25 mouse cellular contexts compared by ENCODE assay signal in genomic region chr13:5641743-5642510, GRCm38 (mm10).
A peak's percentile ranks its signal among the peaks of the same experiment; 100 is the strongest.
DNase-seq lines count a peak whose midpoint lies in the region; ATAC-seq and TF ChIP-seq lines count a peak whose summit lies in the region.
"Had no signal": no experiment of that assay in that cellular context is flagged by ENCODE, and none has a peak within 500 bp of the region (broad histone marks: within the 10 kb centered on the region; RNA-seq: fewer than 3 reads in every experiment).

No protein-coding gene starts in this region.

- H3K4me1 ChIP-seq in midbrain, embryonic 14.5 days (ENCODE audit: control insufficient read depth, insufficient read depth, low read length) = no peaks in the 10 kb centered on the region
- no peaks in the 10 kb centered on the region for H3K4me1 ChIP-seq in midbrain, embryonic 11.5 days (ENCODE audit: control insufficient read depth, insufficient read depth, low read length)
- H3K4me1 ChIP-seq in forebrain, postnatal 0 days (ENCODE audit: insufficient read depth) = peaks cover 8% of the 10 kb centered on the region; the same call in 1 of the 2 replicates
- H3K4me1 ChIP-seq in liver, postnatal 0 days (ENCODE audit: insufficient read depth) = no peaks in the 10 kb centered on the region
- H3K4me1 ChIP-seq: embryonic facial prominence, embryonic 12.5 days; heart, embryonic 10.5 days; limb, embryonic 13.5 days; liver, embryonic 12.5 days; megakaryocyte, embryonic 14.5 days; neural tube, embryonic 13.5 days had no signal

- no peaks in the 10 kb centered on the region for H3K9me3 ChIP-seq in midbrain, embryonic 14.5 days (ENCODE audit: control insufficient read depth, low read length)
- no peaks in the 10 kb centered on the region for H3K9me3 ChIP-seq in midbrain, embryonic 11.5 days (ENCODE audit: control insufficient read depth, low read length)
- H3K9me3 ChIP-seq in forebrain, postnatal 0 days (ENCODE audit: low read length) = no peaks in the 10 kb centered on the region
- no peaks in the 10 kb centered on the region for H3K9me3 ChIP-seq in liver, postnatal 0 days (ENCODE audit: low read length)
- H3K9me3 ChIP-seq: embryonic facial prominence, embryonic 12.5 days; G1E; heart, embryonic 10.5 days; limb, embryonic 13.5 days; liver, embryonic 12.5 days; megakaryocyte, embryonic 14.5 days; neural tube, embryonic 13.5 days had no signal

- WGBS in midbrain, embryonic 14.5 days = 68% methylated on average over 7 of the region's 7 CpGs
- WGBS in midbrain, embryonic 11.5 days = 84% methylated on average over 7 of the region's 7 CpGs
- WGBS in forebrain, postnatal 0 days = 57% methylated on average over 7 of the region's 7 CpGs
- 77% methylated on average over 7 of the region's 7 CpGs for WGBS in liver, postnatal 0 days (ENCODE audit: insufficient replicate concordance)

- TF ChIP-seq CTCF in forebrain, postnatal 0 days (IDR thresholded peaks at IDR 0.05; ENCODE audit: low read depth) = no peak
- no peak for TF ChIP-seq CTCF in liver, postnatal 0 days (IDR thresholded peaks at IDR 0.05; ENCODE audit: low read depth)

- peak; percentile 49 for DNase-seq in heart, adult 11 months
- DNase-seq in heart, postnatal 36 days = no peak
- peak; percentile 53 for DNase-seq in midbrain, embryonic 14.5 days
- DNase-seq in midbrain, embryonic 11.5 days (ENCODE audit: low spot score, missing footprints) = no peak
- DNase-seq in forebrain, postnatal 0 days = peak; percentile 36
- DNase-seq in liver, postnatal 0 days = no peak
- no peak for DNase-seq in kidney, adult 9 months
- DNase-seq: adrenal gland, adult 2 months; B cell, adult 2 months; cerebellum, adult 2 months; cerebellum, postnatal 25 days; kidney, adult 2 months; kidney, postnatal 14 days; lung, adult 2 months; thymus, postnatal 14 days had no signal

- no peaks in the 10 kb centered on the region for H3K27me3 ChIP-seq in midbrain, embryonic 14.5 days (ENCODE audit: control insufficient read depth, insufficient read depth, low read length)
- no peaks in the 10 kb centered on the region for H3K27me3 ChIP-seq in midbrain, embryonic 11.5 days (ENCODE audit: control insufficient read depth, insufficient read depth, low read length)
- no peaks in the 10 kb centered on the region for H3K27me3 ChIP-seq in forebrain, postnatal 0 days (ENCODE audit: insufficient read depth, low read length)
- H3K27me3 ChIP-seq in liver, postnatal 0 days (ENCODE audit: insufficient read depth, low read length) = no peaks in the 10 kb centered on the region
- H3K27me3 ChIP-seq: CH12.LX; embryonic facial prominence, embryonic 12.5 days; limb, embryonic 13.5 days; liver, embryonic 12.5 days; megakaryocyte, embryonic 14.5 days; neural tube, embryonic 13.5 days; Patski had no signal

- intact Hi-C loops in heart, postnatal 36 days (cut with DNase I) = no loop called here

- H3K4me3 ChIP-seq in midbrain, embryonic 14.5 days (replicated peaks; ENCODE audit: low read depth, low read length) = no peak overlapping the region
- no peak overlapping the region for H3K4me3 ChIP-seq in midbrain, embryonic 11.5 days (ENCODE audit: low read depth, low read length)
- H3K4me3 ChIP-seq in forebrain, postnatal 0 days (ENCODE audit: low read depth, low read length) = no peak overlapping the region
- H3K4me3 ChIP-seq in liver, postnatal 0 days (ENCODE audit: low read depth, low read length) = no peak overlapping the region
- H3K4me3 ChIP-seq: embryonic facial prominence, embryonic 12.5 days; heart, embryonic 10.5 days; layer of hippocampus, adult 2 months; limb, embryonic 13.5 days; liver, embryonic 12.5 days; megakaryocyte, embryonic 14.5 days; neural tube, embryonic 13.5 days had no signal

- H3K4me2 ChIP-seq in midbrain, embryonic 14.5 days (ENCODE audit: low read length) = no peak overlapping the region
- H3K4me2 ChIP-seq in midbrain, embryonic 11.5 days = no peak overlapping the region
- no peak overlapping the region for H3K4me2 ChIP-seq in forebrain, postnatal 0 days (ENCODE audit: low read depth)
- H3K4me2 ChIP-seq in liver, postnatal 0 days (ENCODE audit: low read depth, low read length) = no peak overlapping the region
- H3K4me2 ChIP-seq: embryonic facial prominence, embryonic 12.5 days; limb, embryonic 13.5 days; liver, embryonic 12.5 days; neural tube, embryonic 13.5 days had no signal

- H3K9ac ChIP-seq in midbrain, embryonic 14.5 days (replicated peaks; ENCODE audit: low read length) = no peak overlapping the region
- no peak overlapping the region for H3K9ac ChIP-seq in midbrain, embryonic 11.5 days (ENCODE audit: low read length)
- no peak overlapping the region for H3K9ac ChIP-seq in forebrain, postnatal 0 days
- H3K9ac ChIP-seq in liver, postnatal 0 days (replicated peaks) = no peak overlapping the region
- H3K9ac ChIP-seq: embryonic facial prominence, embryonic 12.5 days; limb, embryonic 13.5 days; liver, embryonic 12.5 days; neural tube, embryonic 13.5 days had no signal

- no peak for ATAC-seq in midbrain, embryonic 14.5 days (ENCODE audit: low FRiP score, low TSS enrichment)
- no peak for ATAC-seq in midbrain, embryonic 11.5 days (ENCODE audit: low FRiP score)
- peak; percentile 69 for ATAC-seq in forebrain, postnatal 0 days
- ATAC-seq in liver, postnatal 0 days = no peak
- ATAC-seq: liver, embryonic 12.5 days; Patski had no signal

- no peaks in the 10 kb centered on the region for H3K36me3 ChIP-seq in midbrain, embryonic 14.5 days (ENCODE audit: control insufficient read depth, insufficient read depth, low read length)
- no peaks in the 10 kb centered on the region for H3K36me3 ChIP-seq in midbrain, embryonic 11.5 days (ENCODE audit: control insufficient read depth, insufficient read depth, low read length)
- H3K36me3 ChIP-seq in forebrain, postnatal 0 days (ENCODE audit: insufficient read depth) = no peaks in the 10 kb centered on the region
- H3K36me3 ChIP-seq in liver, postnatal 0 days (replicated peaks; ENCODE audit: insufficient read depth, low read length) = no peaks in the 10 kb centered on the region
- H3K36me3 ChIP-seq: embryonic facial prominence, embryonic 12.5 days; G1E; heart, embryonic 10.5 days; limb, embryonic 13.5 days; liver, embryonic 12.5 days; neural tube, embryonic 13.5 days had no signal

- TF ChIP-seq EP300 in liver, postnatal 0 days (IDR thresholded peaks at IDR 0.05; ENCODE audit: low read depth) = no peak

- H3K27ac ChIP-seq in midbrain, embryonic 14.5 days (replicated peaks; ENCODE audit: low read depth, low read length) = no peak overlapping the region
- no peak overlapping the region for H3K27ac ChIP-seq in midbrain, embryonic 11.5 days (ENCODE audit: low read depth, low read length)
- no peak overlapping the region for H3K27ac ChIP-seq in forebrain, postnatal 0 days (ENCODE audit: low read depth, low read length)
- no peak overlapping the region for H3K27ac ChIP-seq in liver, postnatal 0 days (ENCODE audit: low read depth)
- H3K27ac ChIP-seq: embryonic facial prominence, embryonic 12.5 days; heart, embryonic 10.5 days; layer of hippocampus, adult 2 months; limb, embryonic 13.5 days; liver, embryonic 12.5 days; neural tube, embryonic 13.5 days had no signal

Comparison
In these comparisons a context has a peak if more than half of its experiments do, and no peak if none do; other contexts are left out.
1. DNase-seq: peak in heart, adult 11 months (single experiment), midbrain, embryonic 14.5 days (single experiment) and forebrain, postnatal 0 days (single experiment); none in heart, postnatal 36 days (0 of 2), midbrain, embryonic 11.5 days (single experiment), liver, postnatal 0 days (single experiment) and kidney, adult 9 months (single experiment).